Mouse (Mus musculus): ENCODE measurements around the gene Efna2.
A peak's percentile ranks its signal among the peaks of the same experiment; 100 is the strongest.

Efna2 gene

GRCm38 (mm10) chr10:80179068-80180051, at the start of gene Efna2:
Gene Efna2, plus strand, starts transcription at chr10:80179482.
- TF ChIP-seq POU5F1 (IDR thresholded peaks at IDR 0.05; ENCODE audit: borderline replicate concordance, low read length): no peak
- Histone ChIP-seq H3K27me3 (ENCODE audit: insufficient read depth, low read length) (peaks cover 58% of the 10 kb centered on the region), H3K9me3 (ENCODE audit: low read length) (no peaks in the 10 kb centered on the region), H3K4me3 (replicated peaks; ENCODE audit: low read length) (peak within 1 kb of the TSS; percentile 82), H3K36me3 (ENCODE audit: insufficient read depth, low read length) (peaks cover 15% of the 10 kb centered on the region; the same call in 1 of the 2 replicates), H3K4me1 (replicated peaks; ENCODE audit: low read depth, low read length) (peaks cover 44% of the 10 kb centered on the region)

GRCm38 (mm10) chr10:80129846-80130245, 49.4 kb upstream of the Efna2 start:
- Histone ChIP-seq H3K9me3 (ENCODE audit: low read length) (no peaks in the 10 kb centered on the region), H3K4me1 (replicated peaks; ENCODE audit: low read depth, low read length) (peaks cover 88% of the 10 kb centered on the region), H3K4me3 (replicated peaks; ENCODE audit: low read length) (peak overlapping the region; percentile 35; the same call in 1 of the 2 replicates), H3K27me3 (ENCODE audit: insufficient read depth, low read length) (no peaks in the 10 kb centered on the region), H3K36me3 (ENCODE audit: insufficient read depth, low read length) (peaks cover 98% of the 10 kb centered on the region)
- TF ChIP-seq NANOG (IDR thresholded peaks at IDR 0.05; ENCODE audit: borderline replicate concordance, low read length) (no peak), POU5F1 (IDR thresholded peaks at IDR 0.05; ENCODE audit: borderline replicate concordance, low read length) (no peak), CTCF (conservative IDR thresholded peaks at IDR 0.05; ENCODE audit: low read length) (no peak)

- peaks cover 98% of the 10 kb centered on the region for H3K36me3 ChIP-seq (ENCODE audit: insufficient read depth, low read length)
- H3K27me3 ChIP-seq (ENCODE audit: insufficient read depth, low read length): no peaks in the 10 kb centered on the region
- no peak for TF ChIP-seq CTCF (conservative IDR thresholded peaks at IDR 0.05; ENCODE audit: low read length)
- TF ChIP-seq POU5F1 (IDR thresholded peaks at IDR 0.05; ENCODE audit: borderline replicate concordance, low read length): no peak
- TF ChIP-seq NANOG (IDR thresholded peaks at IDR 0.05; ENCODE audit: borderline replicate concordance, low read length): no peak
- H3K4me3 ChIP-seq (replicated peaks; ENCODE audit: low read length): peak overlapping the region; percentile 62
- peaks cover 88% of the 10 kb centered on the region for H3K4me1 ChIP-seq (replicated peaks; ENCODE audit: low read depth, low read length)
- no peaks in the 10 kb centered on the region for H3K9me3 ChIP-seq (ENCODE audit: low read length)
These were observed 48.8 kb upstream of the Efna2 start for GRCm38 (mm10) chr10:80130403-80131031.

GRCm38 (mm10) chr10:80131316-80131951, 47.8 kb upstream of the Efna2 start:
- Histone ChIP-seq H3K4me1 (replicated peaks; ENCODE audit: low read depth, low read length) (peaks cover 87% of the 10 kb centered on the region), H3K27me3 (ENCODE audit: insufficient read depth, low read length) (no peaks in the 10 kb centered on the region), H3K9me3 (ENCODE audit: low read length) (no peaks in the 10 kb centered on the region), H3K4me3 (replicated peaks; ENCODE audit: low read length) (peak overlapping the region; percentile 62), H3K36me3 (ENCODE audit: insufficient read depth, low read length) (peaks cover 97% of the 10 kb centered on the region)
- TF ChIP-seq NANOG (IDR thresholded peaks at IDR 0.05; ENCODE audit: borderline replicate concordance, low read length) (no peak), CTCF (conservative IDR thresholded peaks at IDR 0.05; ENCODE audit: low read length) (no peak), POU5F1 (IDR thresholded peaks at IDR 0.05; ENCODE audit: borderline replicate concordance, low read length) (no peak)

GRCm38 (mm10) chr10:80131952-80132350, 47.3 kb upstream of the Efna2 start:
- Histone ChIP-seq H3K27me3 (ENCODE audit: insufficient read depth, low read length) (no peaks in the 10 kb centered on the region; the same call in 1 of the 2 replicates), H3K9me3 (ENCODE audit: low read length) (no peaks in the 10 kb centered on the region), H3K36me3 (ENCODE audit: insufficient read depth, low read length) (peaks cover 92% of the 10 kb centered on the region), H3K4me3 (replicated peaks; ENCODE audit: low read length) (peak overlapping the region; percentile 62), H3K4me1 (replicated peaks; ENCODE audit: low read depth, low read length) (peaks cover 89% of the 10 kb centered on the region)
- TF ChIP-seq NANOG (IDR thresholded peaks at IDR 0.05; ENCODE audit: borderline replicate concordance, low read length) (no peak), CTCF (conservative IDR thresholded peaks at IDR 0.05; ENCODE audit: low read length) (no peak), POU5F1 (IDR thresholded peaks at IDR 0.05; ENCODE audit: borderline replicate concordance, low read length) (no peak)

GRCm38 (mm10) chr10:80133226-80133849, 45.9 kb upstream of the Efna2 start:
- Histone ChIP-seq H3K4me1 (replicated peaks; ENCODE audit: low read depth, low read length) (peaks cover 89% of the 10 kb centered on the region), H3K36me3 (ENCODE audit: insufficient read depth, low read length) (peaks cover 78% of the 10 kb centered on the region), H3K4me3 (replicated peaks; ENCODE audit: low read length) (no peak overlapping the region), H3K27me3 (ENCODE audit: insufficient read depth, low read length) (no peaks in the 10 kb centered on the region; the same call in 1 of the 2 replicates), H3K9me3 (ENCODE audit: low read length) (no peaks in the 10 kb centered on the region)
- TF ChIP-seq NANOG (IDR thresholded peaks at IDR 0.05; ENCODE audit: borderline replicate concordance, low read length) (no peak), CTCF (conservative IDR thresholded peaks at IDR 0.05; ENCODE audit: low read length) (no peak)

GRCm38 (mm10) chr10:80134421-80134820, 44.9 kb upstream of the Efna2 start:
- H3K4me1 ChIP-seq (replicated peaks; ENCODE audit: low read depth, low read length): peaks cover 83% of the 10 kb centered on the region
- TF ChIP-seq CTCF (conservative IDR thresholded peaks at IDR 0.05; ENCODE audit: low read length) (no peak), POU5F1 (IDR thresholded peaks at IDR 0.05; ENCODE audit: borderline replicate concordance, low read length) (no peak), NANOG (IDR thresholded peaks at IDR 0.05; ENCODE audit: borderline replicate concordance, low read length) (no peak)
- peaks cover 67% of the 10 kb centered on the region for H3K36me3 ChIP-seq (ENCODE audit: insufficient read depth, low read length)
- H3K4me3 ChIP-seq (replicated peaks; ENCODE audit: low read length): no peak overlapping the region
- no peaks in the 10 kb centered on the region for H3K9me3 ChIP-seq (ENCODE audit: low read length)
- H3K27me3 ChIP-seq (ENCODE audit: insufficient read depth, low read length): no peaks in the 10 kb centered on the region; the same call in 1 of the 2 replicates

GRCm38 (mm10) chr10:80135161-80135560, 44.1 kb upstream of the Efna2 start:
- no peak for TF ChIP-seq POU5F1 (IDR thresholded peaks at IDR 0.05; ENCODE audit: borderline replicate concordance, low read length)
- TF ChIP-seq NANOG (IDR thresholded peaks at IDR 0.05; ENCODE audit: borderline replicate concordance, low read length): no peak
- TF ChIP-seq CTCF (conservative IDR thresholded peaks at IDR 0.05; ENCODE audit: low read length): no peak
- Histone ChIP-seq H3K9me3 (ENCODE audit: low read length) (no peaks in the 10 kb centered on the region), H3K4me1 (replicated peaks; ENCODE audit: low read depth, low read length) (peaks cover 83% of the 10 kb centered on the region), H3K4me3 (replicated peaks; ENCODE audit: low read length) (no peak overlapping the region), H3K27me3 (ENCODE audit: insufficient read depth, low read length) (no peaks in the 10 kb centered on the region; the same call in 1 of the 2 replicates), H3K36me3 (ENCODE audit: insufficient read depth, low read length) (peaks cover 60% of the 10 kb centered on the region)
